Mouse (Mus musculus): ENCODE measurements at regions not wholly inside any gene's neighbourhood (a gene's known extent, or its start where the extent isn't known, plus 50 kb on each side); places are given as distances from the start of the nearest gene placed in this dataset.

DNA sequence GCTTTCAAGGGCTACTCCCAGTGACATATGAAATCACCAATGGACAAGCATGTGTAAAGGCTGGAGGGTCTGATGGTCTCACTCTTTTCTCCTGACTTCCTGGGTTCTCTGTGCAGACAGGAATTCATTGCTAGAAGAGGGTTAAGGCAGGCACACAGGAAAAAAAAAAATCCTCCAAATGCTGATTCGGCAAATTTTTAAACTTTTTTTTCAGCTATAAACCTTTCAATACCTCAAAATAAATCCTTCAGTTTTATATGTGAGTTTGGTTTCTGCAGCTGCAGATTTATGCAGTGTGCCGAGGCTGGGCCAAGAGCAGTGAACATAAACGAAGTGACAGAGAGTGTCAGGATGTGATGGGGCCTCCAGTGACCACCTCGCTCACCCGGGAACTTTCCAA, 235.9 kb upstream of the Sox9 start:
- DNase-seq (ENCODE audit: low spot score) (no peak), ATAC-seq (ENCODE audit: low FRiP score) (no peak)
- Histone ChIP-seq H3K27ac (ENCODE audit: low read depth, low read length) (no peak overlapping the region), H3K9me3 (ENCODE audit: control insufficient read depth, low read length) (no peaks in the 10 kb centered on the region), H3K9ac (ENCODE audit: low read depth, low read length) (no peak overlapping the region), H3K4me2 (replicated peaks; ENCODE audit: low read depth, low read length) (no peak overlapping the region), H3K4me3 (ENCODE audit: low read depth, low read length) (no peak overlapping the region), H3K36me3 (ENCODE audit: control insufficient read depth, insufficient read depth, low read length) (no peaks in the 10 kb centered on the region), H3K27me3 (ENCODE audit: control insufficient read depth, insufficient read depth, low read length) (no peaks in the 10 kb centered on the region), H3K4me1 (replicated peaks; ENCODE audit: control insufficient read depth, insufficient read depth, low read length) (no peaks in the 10 kb centered on the region)
- 81% methylated on average over 5 of the region's 5 CpGs for WGBS

DNA sequence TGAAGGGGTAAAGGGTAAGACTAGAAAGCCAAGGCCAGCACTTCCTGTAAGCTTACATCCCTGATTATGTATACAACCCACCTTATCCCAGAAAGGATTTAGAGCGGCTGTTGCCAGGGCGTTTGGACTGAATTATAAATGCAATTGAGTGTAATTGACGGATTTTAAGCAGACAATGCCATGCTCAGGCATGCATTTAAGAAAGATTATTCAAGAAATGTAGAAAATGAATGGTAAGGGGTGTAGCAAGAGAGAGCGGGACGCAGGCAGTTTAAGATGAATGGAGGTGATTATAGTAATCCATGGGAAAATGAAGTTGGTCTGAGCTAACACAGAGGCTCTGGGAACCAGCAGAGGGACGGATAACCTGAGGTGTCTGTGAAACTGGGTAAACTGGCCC, 229.2 kb upstream of the Sox9 start:
- Histone ChIP-seq H3K9me3 (ENCODE audit: control insufficient read depth, low read length) (no peaks in the 10 kb centered on the region), H3K9ac (ENCODE audit: low read depth, low read length) (no peak overlapping the region), H3K4me3 (ENCODE audit: low read depth, low read length) (no peak overlapping the region), H3K27me3 (ENCODE audit: control insufficient read depth, insufficient read depth, low read length) (no peaks in the 10 kb centered on the region), H3K27ac (ENCODE audit: low read depth, low read length) (no peak overlapping the region), H3K4me2 (replicated peaks; ENCODE audit: low read depth, low read length) (no peak overlapping the region), H3K4me1 (replicated peaks; ENCODE audit: control insufficient read depth, insufficient read depth, low read length) (no peaks in the 10 kb centered on the region), H3K36me3 (ENCODE audit: control insufficient read depth, insufficient read depth, low read length) (no peaks in the 10 kb centered on the region)
- ATAC-seq (ENCODE audit: low FRiP score) (no peak), DNase-seq (ENCODE audit: low spot score) (no peak)
- 72% methylated on average over 6 of the region's 6 CpGs for WGBS

DNA sequence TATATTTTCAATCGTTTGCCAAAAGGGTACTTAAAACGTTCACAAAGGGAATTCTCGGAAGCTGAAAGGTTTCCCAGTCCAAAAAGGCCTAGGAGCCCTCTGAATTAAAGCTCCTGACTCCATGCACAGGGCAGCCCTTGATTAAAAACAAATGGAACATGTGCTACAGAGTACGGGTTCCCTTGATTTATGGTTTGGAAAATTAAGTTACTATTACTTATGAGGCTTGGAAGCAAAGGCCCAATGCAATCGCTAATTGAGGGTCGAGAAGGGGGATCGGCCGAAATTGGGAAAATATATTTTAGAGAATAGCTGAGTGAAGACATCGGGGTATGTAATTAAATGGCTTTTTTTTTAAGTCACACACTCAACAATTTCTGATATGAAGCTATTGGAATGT, 219.0 kb upstream of the Sox9 start:
- no peaks in the 10 kb centered on the region for H3K9me3 ChIP-seq (ENCODE audit: control insufficient read depth, low read length)
- 88% methylated on average over 9 of the region's 9 CpGs for WGBS
- H3K9ac ChIP-seq (ENCODE audit: low read depth, low read length): no peak overlapping the region
- DNase-seq (ENCODE audit: low spot score) (no peak), ATAC-seq (ENCODE audit: low FRiP score) (no peak)
- no peak overlapping the region for H3K4me2 ChIP-seq (replicated peaks; ENCODE audit: low read depth, low read length)
- H3K4me3 ChIP-seq (ENCODE audit: low read depth, low read length): no peak overlapping the region
- H3K4me1 ChIP-seq (replicated peaks; ENCODE audit: control insufficient read depth, insufficient read depth, low read length): no peaks in the 10 kb centered on the region
- H3K27me3 ChIP-seq (ENCODE audit: control insufficient read depth, insufficient read depth, low read length): no peaks in the 10 kb centered on the region
- no peaks in the 10 kb centered on the region for H3K36me3 ChIP-seq (ENCODE audit: control insufficient read depth, insufficient read depth, low read length)
- H3K27ac ChIP-seq (ENCODE audit: low read depth, low read length): no peak overlapping the region

DNA sequence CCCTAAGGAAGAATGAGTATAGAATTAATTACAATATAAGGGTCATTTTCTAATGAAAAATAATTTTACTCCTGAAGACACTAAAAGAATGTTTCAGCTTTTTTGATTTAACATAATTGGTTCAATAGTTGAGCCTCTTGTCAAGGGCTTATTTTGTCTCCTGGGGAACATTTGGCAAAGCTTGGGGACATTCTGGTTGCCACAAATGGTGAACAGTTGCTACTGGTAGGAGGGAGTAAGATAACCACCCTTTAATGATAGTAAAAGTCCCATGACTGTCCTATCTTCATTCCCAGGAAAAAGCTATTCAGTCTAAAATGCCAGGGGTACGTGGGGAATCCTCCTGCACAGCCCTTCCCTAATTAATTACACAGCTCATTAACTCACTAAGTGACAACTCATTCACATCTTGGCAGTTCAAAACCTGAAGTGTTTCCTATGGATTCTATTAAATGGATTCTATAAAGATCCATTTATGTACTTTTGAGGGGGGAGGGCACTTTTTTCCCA, 217.3 kb upstream of the Sox9 start:
- H3K4me3 ChIP-seq (ENCODE audit: low read depth, low read length): no peak overlapping the region
- no peak overlapping the region for H3K4me2 ChIP-seq (replicated peaks; ENCODE audit: low read depth, low read length)
- no peak overlapping the region for H3K9ac ChIP-seq (ENCODE audit: low read depth, low read length)
- DNase-seq (ENCODE audit: low spot score) (no peak), ATAC-seq (ENCODE audit: low FRiP score) (no peak)
- no peaks in the 10 kb centered on the region for H3K4me1 ChIP-seq (replicated peaks; ENCODE audit: control insufficient read depth, insufficient read depth, low read length)
- WGBS: 19% methylated on average over 1 of the region's 1 CpGs
- no peaks in the 10 kb centered on the region for H3K9me3 ChIP-seq (ENCODE audit: control insufficient read depth, low read length)
- no peaks in the 10 kb centered on the region for H3K27me3 ChIP-seq (ENCODE audit: control insufficient read depth, insufficient read depth, low read length)
- H3K27ac ChIP-seq (ENCODE audit: low read depth, low read length): no peak overlapping the region
- no peaks in the 10 kb centered on the region for H3K36me3 ChIP-seq (ENCODE audit: control insufficient read depth, insufficient read depth, low read length)

DNA sequence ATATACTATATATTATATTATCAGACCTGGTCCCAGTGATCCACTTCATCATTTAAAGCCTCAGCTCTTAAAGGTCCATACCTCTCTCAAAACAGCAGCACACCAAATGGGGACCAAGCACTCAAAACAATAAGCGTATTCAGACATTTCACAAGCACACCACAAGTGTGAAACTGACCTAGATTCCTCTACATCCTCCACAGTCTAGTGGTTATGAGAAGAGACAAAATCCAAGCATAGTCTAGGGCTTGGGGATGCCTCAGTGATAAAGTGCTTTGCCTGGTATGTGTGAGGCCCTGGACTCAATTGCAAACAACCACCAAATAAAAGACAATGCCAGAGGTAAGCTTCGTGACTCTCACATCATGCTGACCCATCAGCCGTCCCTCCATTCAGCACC, 216.0 kb upstream of the Sox9 start:
- Histone ChIP-seq H3K4me1 (replicated peaks; ENCODE audit: control insufficient read depth, insufficient read depth, low read length) (no peaks in the 10 kb centered on the region), H3K36me3 (ENCODE audit: control insufficient read depth, insufficient read depth, low read length) (no peaks in the 10 kb centered on the region), H3K4me2 (replicated peaks; ENCODE audit: low read depth, low read length) (no peak overlapping the region), H3K9me3 (ENCODE audit: control insufficient read depth, low read length) (no peaks in the 10 kb centered on the region), H3K27me3 (ENCODE audit: control insufficient read depth, insufficient read depth, low read length) (no peaks in the 10 kb centered on the region), H3K4me3 (ENCODE audit: low read depth, low read length) (no peak overlapping the region), H3K27ac (ENCODE audit: low read depth, low read length) (no peak overlapping the region), H3K9ac (ENCODE audit: low read depth, low read length) (no peak overlapping the region)
- 80% methylated on average over 3 of the region's 3 CpGs for WGBS
- ATAC-seq (ENCODE audit: low FRiP score) (no peak), DNase-seq (ENCODE audit: low spot score) (no peak)

DNA sequence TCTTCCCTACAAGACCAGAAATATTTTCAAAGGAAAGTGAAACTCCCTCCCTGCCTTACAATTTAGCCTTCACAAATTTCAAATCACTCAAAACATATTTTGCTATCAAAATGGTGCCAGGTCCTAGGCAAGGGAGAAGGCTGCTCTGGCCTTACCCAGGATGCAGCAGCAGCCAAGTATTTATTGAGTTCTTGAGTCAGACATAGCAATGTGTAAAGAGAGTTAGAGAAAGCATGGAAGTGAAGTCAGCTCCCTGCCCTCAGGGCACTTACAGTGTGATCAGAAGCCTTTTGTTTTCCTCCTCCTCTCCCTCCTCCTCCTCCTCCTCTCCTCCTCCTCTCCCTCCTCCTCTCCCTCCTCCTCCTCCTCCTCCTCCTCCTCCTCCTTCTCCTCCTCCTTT, 194.6 kb upstream of the Sox9 start:
- no peak overlapping the region for H3K4me3 ChIP-seq (ENCODE audit: low read depth, low read length)
- H3K4me1 ChIP-seq (replicated peaks; ENCODE audit: control insufficient read depth, insufficient read depth, low read length): 0 out of 2 replicates have a peak, but pooled peaks cover under 1% of the 10 kb centered on the region
- DNase-seq (ENCODE audit: low spot score) (no peak), ATAC-seq (ENCODE audit: low FRiP score) (no peak)
- no peak overlapping the region for H3K9ac ChIP-seq (ENCODE audit: low read depth, low read length)
- H3K4me2 ChIP-seq (replicated peaks; ENCODE audit: low read depth, low read length): no peak overlapping the region
- 0 out of 2 replicates have a peak, but pooled peaks cover 3% of the 10 kb centered on the region for H3K9me3 ChIP-seq (ENCODE audit: control insufficient read depth, low read length)
- H3K27me3 ChIP-seq (ENCODE audit: control insufficient read depth, insufficient read depth, low read length): no peaks in the 10 kb centered on the region
- H3K27ac ChIP-seq (ENCODE audit: low read depth, low read length): no peak overlapping the region
- no peaks in the 10 kb centered on the region for H3K36me3 ChIP-seq (ENCODE audit: control insufficient read depth, insufficient read depth, low read length)

DNA sequence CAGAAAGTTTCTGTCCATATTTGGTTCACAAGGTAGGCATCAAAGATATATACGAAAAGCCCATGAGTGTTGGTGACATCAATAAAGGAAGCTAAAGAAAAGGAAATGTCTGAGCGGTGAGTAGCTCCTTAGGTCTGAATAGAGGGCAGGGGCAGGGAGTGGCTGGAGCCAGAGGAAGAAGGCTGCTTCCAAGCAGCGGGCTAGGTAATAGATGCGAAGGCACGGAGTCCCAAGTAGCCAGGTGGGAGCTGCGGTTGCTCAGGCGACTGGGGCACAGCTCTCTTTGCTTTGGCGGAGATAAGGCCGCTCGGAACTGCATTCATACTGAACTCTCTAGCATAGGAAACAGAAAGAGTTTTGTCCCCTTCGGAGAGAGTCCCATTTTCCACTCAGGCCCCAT, 193.9 kb upstream of the Sox9 start:
- Histone ChIP-seq H3K36me3 (ENCODE audit: control insufficient read depth, insufficient read depth, low read length) (no peaks in the 10 kb centered on the region), H3K4me1 (replicated peaks; ENCODE audit: control insufficient read depth, insufficient read depth, low read length) (peaks cover 3% of the 10 kb centered on the region; the same call in 1 of the 2 replicates), H3K9ac (ENCODE audit: low read depth, low read length) (no peak overlapping the region), H3K27ac (ENCODE audit: low read depth, low read length) (no peak overlapping the region), H3K27me3 (ENCODE audit: control insufficient read depth, insufficient read depth, low read length) (no peaks in the 10 kb centered on the region), H3K4me3 (ENCODE audit: low read depth, low read length) (no peak overlapping the region), H3K9me3 (ENCODE audit: control insufficient read depth, low read length) (0 out of 2 replicates have a peak, but pooled peaks cover 3% of the 10 kb centered on the region), H3K4me2 (replicated peaks; ENCODE audit: low read depth, low read length) (no peak overlapping the region)
- 73% methylated on average over 11 of the region's 11 CpGs for WGBS
- DNase-seq (ENCODE audit: low spot score): no peak
- no peak for ATAC-seq (ENCODE audit: low FRiP score)

DNA sequence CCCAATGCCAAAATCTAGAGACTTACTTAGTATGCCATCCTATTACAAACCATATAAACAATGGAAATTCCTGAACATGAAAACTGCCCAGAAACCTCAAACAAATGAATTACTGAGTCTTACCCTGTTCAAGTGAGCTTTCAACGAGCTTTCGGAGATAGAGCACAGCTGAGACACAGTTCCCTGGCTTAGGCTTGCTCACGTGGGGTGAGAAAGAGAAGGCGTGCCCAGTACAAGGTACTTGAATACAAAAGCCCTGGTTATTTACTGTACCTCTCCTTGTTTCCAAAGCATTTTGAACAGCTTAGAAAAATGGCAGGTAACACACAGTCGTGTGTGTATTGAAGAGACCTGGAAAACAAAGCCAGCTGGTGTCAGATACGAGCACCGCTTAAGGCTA, 191.8 kb upstream of the Sox9 start:
- Histone ChIP-seq H3K4me1 (replicated peaks; ENCODE audit: control insufficient read depth, insufficient read depth, low read length) (peaks cover 3% of the 10 kb centered on the region; the same call in 1 of the 2 replicates), H3K4me2 (replicated peaks; ENCODE audit: low read depth, low read length) (no peak overlapping the region), H3K27me3 (ENCODE audit: control insufficient read depth, insufficient read depth, low read length) (no peaks in the 10 kb centered on the region), H3K9ac (ENCODE audit: low read depth, low read length) (no peak overlapping the region), H3K36me3 (ENCODE audit: control insufficient read depth, insufficient read depth, low read length) (no peaks in the 10 kb centered on the region), H3K27ac (ENCODE audit: low read depth, low read length) (no peak overlapping the region), H3K9me3 (ENCODE audit: control insufficient read depth, low read length) (0 out of 2 replicates have a peak, but pooled peaks cover 3% of the 10 kb centered on the region), H3K4me3 (ENCODE audit: low read depth, low read length) (no peak overlapping the region)
- no peak for ATAC-seq (ENCODE audit: low FRiP score)
- 91% methylated on average over 7 of the region's 7 CpGs for WGBS
- no peak for DNase-seq (ENCODE audit: low spot score)

DNA sequence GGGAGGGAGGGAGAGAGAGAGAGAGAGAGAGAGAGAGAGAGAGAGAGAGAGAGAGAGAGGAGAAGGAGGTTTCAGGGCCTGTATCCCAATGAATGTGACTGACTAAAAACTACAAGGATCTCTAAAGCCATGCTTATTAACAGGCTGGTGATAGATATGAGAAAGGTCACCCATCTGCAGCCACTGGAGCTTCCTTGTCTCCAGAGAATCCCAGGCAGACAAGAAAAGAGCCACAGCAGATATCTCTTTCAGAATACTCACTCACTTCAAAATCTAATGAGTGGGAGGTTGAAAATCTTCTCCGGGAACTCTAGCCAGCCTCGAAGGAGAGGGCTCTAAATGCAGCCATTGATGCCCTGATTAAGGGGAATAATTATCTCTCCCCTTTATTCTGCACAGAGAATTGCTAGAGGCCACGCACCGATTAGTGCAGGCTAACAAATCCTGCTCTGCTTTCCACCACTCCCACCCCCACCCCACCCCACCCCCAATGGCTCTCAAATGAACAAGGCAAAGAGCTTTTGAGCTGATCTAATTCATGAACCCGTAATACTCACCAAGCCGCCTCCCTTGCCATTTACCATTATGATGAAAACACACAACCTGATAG, 189.5 kb upstream of the Sox9 start:
- ATAC-seq (ENCODE audit: low FRiP score) (no peak; the same call in 1 of the 2 replicates), DNase-seq (ENCODE audit: low spot score) (peak; percentile 13)
- Histone ChIP-seq H3K4me1 (replicated peaks; ENCODE audit: control insufficient read depth, insufficient read depth, low read length) (peaks cover 3% of the 10 kb centered on the region; the same call in 1 of the 2 replicates), H3K4me3 (ENCODE audit: low read depth, low read length) (no peak overlapping the region), H3K27me3 (ENCODE audit: control insufficient read depth, insufficient read depth, low read length) (no peaks in the 10 kb centered on the region), H3K9ac (ENCODE audit: low read depth, low read length) (no peak overlapping the region), H3K36me3 (ENCODE audit: control insufficient read depth, insufficient read depth, low read length) (no peaks in the 10 kb centered on the region), H3K4me2 (replicated peaks; ENCODE audit: low read depth, low read length) (no peak overlapping the region), H3K9me3 (ENCODE audit: control insufficient read depth, low read length) (0 out of 2 replicates have a peak, but pooled peaks cover 3% of the 10 kb centered on the region), H3K27ac (ENCODE audit: low read depth, low read length) (peak overlapping the region; percentile 17; the same call in 1 of the 2 replicates)
- 31% methylated on average over 6 of the region's 6 CpGs for whole genome bisulfite sequencing

Data from hindbrain, embryonic 11.5 days (tissue).